Mouse (Mus musculus): ENCODE measurements at regions not wholly inside any gene's neighbourhood (a gene's known extent, or its start where the extent isn't known, plus 50 kb on each side); places are given as distances from the start of the nearest gene placed in this dataset.

- ChIA-PET CTCF (interaction anchor here in 1 of 4 experiments (0.7 kb wide), 1 partner anchor 77 kb away, joined by 4 read pairs; no protein-coding TSS in a partner anchor), POLR2A (no interaction called here)
These were observed 62.7 kb downstream of the Smim20 start for GRCm38 (mm10) chr5:53329591-53329990.

GRCm38 (mm10) chr5:53336704-53337103, 69.8 kb downstream of the Smim20 start:
- POLR2A ChIA-PET: no interaction called here
- CTCF ChIA-PET: no interaction called here

GRCm38 (mm10) chr5:53337816-53338215, 70.9 kb downstream of the Smim20 start:
- ChIA-PET POLR2A (interaction anchor here in 1 of 4 experiments (0.7 kb wide), 1 partner anchor 161 kb away, joined by 8 read pairs; no protein-coding TSS in a partner anchor), CTCF (interaction anchor here in 1 of 4 experiments (0.7 kb wide), 1 partner anchor 451 kb away, joined by 5 read pairs; no protein-coding TSS in a partner anchor)

- ChIA-PET POLR2A (interaction anchor here in 1 of 4 experiments (1.8 kb wide), 1 partner anchor 25 kb away, joined by 4 read pairs; no protein-coding TSS in a partner anchor), CTCF (interaction anchor here in 1 of 4 experiments (0.7 kb wide), 1 partner anchor 466 kb away, joined by 3 read pairs; no protein-coding TSS in a partner anchor)
These were observed 78.3 kb downstream of the Smim20 start for GRCm38 (mm10) chr5:53345164-53345563.

DNA sequence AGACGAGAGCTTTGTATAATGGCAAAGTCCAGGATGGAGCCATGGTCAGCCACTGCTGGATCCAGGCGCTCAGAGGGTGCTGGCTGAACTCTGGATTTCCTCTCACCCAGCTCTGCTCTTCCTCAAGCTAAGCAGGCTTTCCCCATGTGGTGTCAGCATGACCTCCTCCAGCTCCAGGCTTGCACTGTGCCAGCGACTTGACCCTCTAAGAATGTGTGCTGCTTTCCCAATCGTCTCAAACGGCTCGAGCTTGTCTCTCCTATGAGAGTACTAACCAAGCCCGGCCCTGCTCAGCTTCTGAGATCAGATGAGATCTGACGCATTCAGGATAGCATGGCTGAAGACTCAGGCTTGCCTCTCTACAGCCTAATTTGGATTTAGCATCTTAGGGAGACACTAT, 79.1 kb downstream of the Smim20 start:
- POLR2A ChIA-PET: interaction anchor here in 1 of 4 experiments (1.8 kb wide), 1 partner anchor 26 kb away, joined by 4 read pairs; no protein-coding TSS in a partner anchor
- CTCF ChIA-PET: interaction anchor here in 1 of 4 experiments (1.4 kb wide), 1 partner anchor 9 kb away, joined by 6 read pairs; no protein-coding TSS in a partner anchor

- ChIA-PET CTCF (interaction anchor here in 1 of 4 experiments (1.4 kb wide), 1 partner anchor 8 kb away, joined by 6 read pairs; no protein-coding TSS in a partner anchor), POLR2A (interaction anchor here in 2 of 4 experiments (0.6 to 1.8 kb wide), 4 partner anchors 8 to 60 kb away, joined by 3 to 4 read pairs (median 4); no protein-coding TSS in a partner anchor)
These were observed 79.9 kb downstream of the Smim20 start for GRCm38 (mm10) chr5:53346756-53347155.

GRCm38 (mm10) chr5:53352852-53353251, 86.0 kb downstream of the Smim20 start:
- CTCF ChIA-PET: no interaction called here

DNA sequence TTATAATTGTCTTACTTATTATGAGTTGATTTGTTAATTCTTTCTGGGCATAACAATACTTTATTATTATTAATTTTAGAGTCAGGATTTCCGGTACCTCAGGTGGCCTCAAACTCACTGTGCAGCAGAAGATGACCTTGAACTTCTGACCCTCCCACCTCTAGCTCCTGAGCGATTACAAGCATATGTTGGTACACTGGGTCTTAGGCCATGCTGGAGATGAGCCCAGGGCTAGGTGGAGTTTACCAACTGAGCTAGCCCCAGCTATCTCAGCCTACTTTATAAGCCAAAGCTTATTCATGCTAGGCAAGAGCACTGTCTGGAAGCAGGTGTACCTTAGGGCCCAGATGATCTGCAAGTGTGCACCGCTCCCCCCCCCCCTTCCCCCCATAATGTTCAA, 87.4 kb downstream of the Smim20 start:
- ChIA-PET POLR2A (interaction anchor here (0.5 to 3.4 kb wide), 31 partner anchors 15 to 644 kb away, joined by 3 to 18 read pairs (median 4); partner anchors contain the start of genes Tbc1d19 (in 2 of the 4) and Rbpj (in 1 of the 4)), CTCF (interaction anchor here (0.6 to 2.4 kb wide), 19 partner anchors 8 to 801 kb away, joined by 3 to 15 read pairs (median 5); no protein-coding TSS in a partner anchor)

More at GRCm38 (mm10) chr5:53352852-53353251, 86.0 kb downstream of the Smim20 start:
- POLR2A ChIA-PET: interaction anchor here in 1 of 4 experiments (0.6 kb wide), 1 partner anchor 14 kb away, joined by 4 read pairs; no protein-coding TSS in a partner anchor

GRCm38 (mm10) chr5:53355069-53355468, 88.2 kb downstream of the Smim20 start:
- POLR2A ChIA-PET: interaction anchor here (0.5 to 3.4 kb wide), 47 partner anchors 8 to 644 kb away, joined by 3 to 18 read pairs (median 4); partner anchors contain the start of genes Tbc1d19 (in 2 of the 4) and Rbpj (in 1 of the 4)
- CTCF ChIA-PET: interaction anchor here (0.5 to 2.4 kb wide), 39 partner anchors 9 to 800 kb away, joined by 3 to 15 read pairs (median 4); partner anchors contain the start of gene Rbpj (in 1 of the 4)

DNA sequence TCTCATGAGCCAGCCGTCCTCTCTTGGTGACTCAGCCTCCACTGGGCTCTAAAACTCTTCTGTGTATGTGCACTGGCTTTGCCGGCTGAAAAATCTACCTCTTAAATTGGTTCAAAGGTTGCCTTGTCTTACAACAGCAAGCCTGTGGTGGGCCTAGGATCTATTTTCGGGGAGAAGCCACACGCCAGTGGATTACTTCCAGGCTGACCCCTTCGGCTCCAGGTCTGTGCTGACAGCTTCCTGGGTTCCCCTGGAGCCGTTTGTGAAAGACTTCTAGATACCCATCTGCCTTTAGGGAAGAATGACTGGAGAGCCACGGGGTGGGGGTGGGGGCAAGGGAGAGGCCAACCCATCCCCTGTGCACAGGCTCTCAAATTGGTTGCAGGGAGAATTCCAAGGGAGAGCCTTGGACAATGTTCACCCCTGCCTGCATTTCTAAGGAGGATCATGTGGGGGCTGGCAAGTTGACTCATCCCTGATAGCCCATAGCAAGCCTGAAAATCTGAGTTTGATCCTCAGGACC, 90.3 kb downstream of the Smim20 start:
- CTCF ChIA-PET: interaction anchor here in 1 of 4 experiments (0.7 kb wide), 1 partner anchor 301 kb away, joined by 3 read pairs; no protein-coding TSS in a partner anchor
- POLR2A ChIA-PET: interaction anchor here in 3 of 4 experiments (0.7 to 2.0 kb wide), 5 partner anchors 99 to 315 kb away, joined by 3 to 5 read pairs (median 3); no protein-coding TSS in a partner anchor

- CTCF ChIA-PET: interaction anchor here in 1 of 4 experiments (0.9 kb wide), 1 partner anchor 236 kb away, joined by 3 read pairs; no protein-coding TSS in a partner anchor
- POLR2A ChIA-PET: interaction anchor here in 3 of 4 experiments (0.5 to 1.5 kb wide), 7 partner anchors 91 to 871 kb away, joined by 3 to 9 read pairs (median 4); no protein-coding TSS in a partner anchor
These were observed 91.3 kb downstream of the Smim20 start for GRCm38 (mm10) chr5:53358181-53358580.

GRCm38 (mm10) chr5:53359887-53360286, 93.0 kb downstream of the Smim20 start:
- ChIA-PET CTCF (interaction anchor here in 2 of 4 experiments (0.6 to 0.8 kb wide), 2 partner anchors 10 to 92 kb away, joined by 3 read pairs; no protein-coding TSS in a partner anchor), POLR2A (interaction anchor here in 3 of 4 experiments (0.6 to 1.9 kb wide), 12 partner anchors 9 to 923 kb away, joined by 3 to 7 read pairs (median 3); no protein-coding TSS in a partner anchor)

DNA sequence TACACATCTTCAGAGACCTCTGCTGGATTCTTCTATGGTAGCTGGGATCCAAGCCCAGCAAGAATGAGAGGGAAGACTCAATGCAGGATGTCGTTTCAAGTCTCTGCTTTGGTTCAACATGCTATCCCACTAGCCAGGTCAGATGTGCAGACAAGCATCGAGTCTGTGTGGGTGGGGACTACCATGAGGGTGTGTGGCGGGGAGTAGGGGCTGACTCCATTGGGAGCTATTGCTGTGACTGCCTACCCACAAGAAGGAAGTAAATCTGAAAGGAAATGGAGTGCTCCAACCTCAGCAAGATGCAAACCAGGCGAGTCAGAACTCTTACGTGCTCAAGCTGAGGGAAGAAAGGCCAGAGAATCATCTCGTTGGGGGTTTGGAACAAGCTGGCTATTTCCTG, 94.4 kb downstream of the Smim20 start:
- POLR2A ChIA-PET: no interaction called here
- CTCF ChIA-PET: interaction anchor here in 1 of 4 experiments (1.2 kb wide), 1 partner anchor 21 kb away, joined by 3 read pairs; no protein-coding TSS in a partner anchor

DNA sequence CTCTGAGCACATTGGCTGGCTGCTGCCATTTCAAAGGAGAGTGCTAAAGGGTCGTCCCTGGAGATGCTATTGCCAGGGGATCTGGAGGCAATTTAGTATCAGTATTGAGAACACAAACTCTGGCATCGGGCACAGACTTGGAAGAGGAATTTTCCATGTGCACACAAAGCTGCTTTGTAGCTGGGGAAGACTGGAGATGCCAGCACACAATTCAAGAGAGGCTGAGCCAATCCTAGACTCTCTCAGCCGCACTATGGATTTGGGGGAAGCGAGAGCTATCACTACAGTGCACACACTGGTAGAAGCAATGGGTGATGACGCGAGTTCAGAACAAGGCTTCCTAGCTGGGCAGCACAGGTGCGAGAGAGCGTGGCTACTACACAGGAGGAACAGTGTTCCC, 97.0 kb downstream of the Smim20 start:
- CTCF ChIA-PET: interaction anchor here in 1 of 4 experiments (1.2 kb wide), 1 partner anchor 9 kb away, joined by 5 read pairs; no protein-coding TSS in a partner anchor
- POLR2A ChIA-PET: interaction anchor here in 1 of 4 experiments (0.6 kb wide), 1 partner anchor 238 kb away, joined by 5 read pairs; no protein-coding TSS in a partner anchor

DNA sequence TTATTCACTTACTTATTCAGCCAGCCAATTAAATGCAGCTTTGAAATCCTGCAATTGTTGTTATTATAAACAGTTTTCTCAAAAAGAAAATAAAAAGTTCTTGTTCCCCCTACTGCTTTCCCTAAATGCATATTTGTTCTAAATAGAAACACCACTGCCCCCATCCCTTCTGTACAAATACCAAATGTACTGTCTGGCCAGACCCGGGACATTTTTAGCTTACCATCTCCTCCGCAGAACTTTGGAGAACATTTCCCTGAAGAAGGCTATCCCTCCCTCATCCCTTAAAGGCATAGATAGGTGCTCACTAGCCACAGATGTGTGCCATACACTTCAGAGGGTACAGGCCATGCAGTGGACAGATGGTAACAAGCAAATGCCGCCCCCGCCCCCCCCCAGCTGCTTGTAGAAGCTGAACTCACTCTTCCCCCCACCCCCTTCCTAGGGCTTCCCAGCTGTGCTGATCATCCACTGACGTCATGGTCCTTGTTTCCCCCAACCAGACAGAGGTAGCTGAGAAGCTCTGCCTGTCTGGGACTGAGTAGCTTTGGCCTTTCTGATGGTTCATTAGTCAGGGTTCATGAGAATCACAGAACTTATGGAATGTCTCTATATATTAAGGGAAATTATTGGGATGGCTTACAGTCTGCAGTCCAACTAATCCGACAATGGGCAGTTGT, 98.9 kb upstream of the Rbpj start:
- ChIA-PET POLR2A (interaction anchor here in 1 of 4 experiments (0.6 kb wide), 1 partner anchor 14 kb away, joined by 4 read pairs; no protein-coding TSS in a partner anchor), CTCF (interaction anchor here in 1 of 4 experiments (0.6 kb wide), 1 partner anchor 1258 kb away, joined by 6 read pairs; no protein-coding TSS in a partner anchor)

GRCm38 (mm10) chr5:53370272-53370671, 95.7 kb upstream of the Rbpj start:
- POLR2A ChIA-PET: interaction anchor here in 2 of 4 experiments (0.6 to 0.8 kb wide), 2 partner anchors 195 to 629 kb away, joined by 3 read pairs; no protein-coding TSS in a partner anchor

DNA sequence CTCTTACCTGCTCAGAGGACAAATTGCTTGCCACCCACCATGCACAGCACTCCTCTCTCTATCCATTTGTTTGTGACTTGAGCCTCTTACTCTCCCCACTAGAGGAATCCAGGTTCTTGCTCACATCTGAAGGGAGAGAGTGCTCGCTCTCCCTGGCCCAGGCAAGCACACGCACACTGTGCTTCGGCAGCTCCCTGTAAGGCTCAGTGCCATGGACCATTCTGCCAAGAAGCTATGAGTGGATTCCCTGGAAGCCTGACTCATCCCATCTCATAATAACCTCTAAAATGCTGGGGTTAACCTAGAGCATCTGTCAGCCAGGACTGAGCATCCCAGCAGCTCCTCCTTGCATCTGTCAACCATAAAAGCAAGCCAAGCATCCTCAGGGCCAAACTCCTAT, 94.3 kb upstream of the Rbpj start:
- POLR2A ChIA-PET: no interaction called here
- CTCF ChIA-PET: interaction anchor here in 2 of 4 experiments (0.6 to 0.7 kb wide), 3 partner anchors 98 to 335 kb away, joined by 3 to 4 read pairs (median 3); no protein-coding TSS in a partner anchor

More at GRCm38 (mm10) chr5:53370272-53370671, 95.7 kb upstream of the Rbpj start:
- CTCF ChIA-PET: no interaction called here

DNA sequence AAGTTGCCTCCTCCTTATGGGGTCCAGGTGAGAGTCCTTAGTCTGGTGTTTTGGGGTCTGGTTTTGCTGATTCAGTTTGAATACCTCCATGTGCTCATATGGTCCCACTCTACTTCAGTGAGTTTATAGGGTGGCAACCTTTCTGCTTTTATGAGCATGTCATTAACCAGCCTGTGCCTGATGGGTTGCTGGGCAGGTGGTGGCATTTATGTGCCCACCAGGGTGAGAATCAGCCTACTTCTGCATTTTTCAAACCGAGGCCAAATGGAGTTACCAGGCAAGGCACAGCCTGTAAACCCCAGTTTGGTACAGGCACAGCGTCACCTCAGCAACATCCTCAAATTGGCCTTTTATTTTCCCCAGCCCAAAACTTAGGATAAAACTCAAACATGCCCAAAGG, 92.6 kb upstream of the Rbpj start:
- CTCF ChIA-PET: no interaction called here
- POLR2A ChIA-PET: no interaction called here
